Mouse (Mus musculus) lung, postnatal 0 days (tissue): ENCODE results near the gene Idh3a. TPM values are rescaled to one million over a fixed set of nuclear protein-coding genes. Genes with fewer than 3 reads are reported as not detected.

ENCODE experiments used
- ATAC-seq: fragments of 200-750 bp; cut with Nextera tagmentation; 2 replicates; pipeline ENCODE4 v1.8.0; 2017; ENCODE audit warnings: moderate library complexity
- DNase-seq: peaks from one replicate; pipeline ENCODE4 v3.0.0-alpha.2; 2016; ENCODE audit warnings: low spot score
- H3K27ac ChIP-seq: fragments of 300-500 bp; sonication (generic); 2 replicates; pipeline ENCODE4 v1.5.1; 2014; ENCODE audit warnings: antibody characterized with exemption, mild to moderate bottlenecking, low read length, mixed read lengths
- H3K27me3 ChIP-seq: fragments of 300-500 bp; sonication (generic); replicated peaks from 2 replicates; pipeline ENCODE4 v1.6.1; 2014; ENCODE audit warnings: low read length, mixed read lengths; ENCODE audit not compliant: insufficient read depth
- H3K36me3 ChIP-seq: fragments of 300-500 bp; sonication (generic); 2 replicates; pipeline ENCODE4 v1.6.1; 2014; ENCODE audit warnings: low read length, mixed read lengths; ENCODE audit not compliant: insufficient read depth
- H3K4me1 ChIP-seq: fragments of 300-500 bp; sonication (generic); 2 replicates; pipeline ENCODE4 v1.6.1; 2014; ENCODE audit warnings: antibody characterized with exemption, low read depth, low read length, mixed read lengths; ENCODE audit not compliant: insufficient read depth
- H3K4me2 ChIP-seq: fragments of 300-500 bp; sonication (generic); replicated peaks from 2 replicates; pipeline ENCODE4 v1.6.1; 2014; ENCODE audit warnings: low read depth, mild to moderate bottlenecking, low read length, moderate library complexity, mixed read lengths
- H3K4me3 ChIP-seq: fragments of 300-500 bp; sonication (generic); 2 replicates; pipeline ENCODE4 v1.5.1; 2014; ENCODE audit warnings: low read depth, low read length
- H3K9ac ChIP-seq: fragments of 300-500 bp; sonication (generic); replicated peaks from 2 replicates; pipeline ENCODE4 v1.6.1; 2014; ENCODE audit warnings: low read depth, mild to moderate bottlenecking
- H3K9me3 ChIP-seq: fragments of 300-500 bp; sonication (generic); 2 replicates; pipeline ENCODE4 v1.6.1; 2016; ENCODE audit warnings: low read length, mixed read lengths
- CTCF ChIP-seq: IDR thresholded peaks from 2 replicates; pipeline ENCODE4 v1.5.1; 2016; ENCODE audit warnings: antibody characterized with exemption, mild to moderate bottlenecking
- EP300 ChIP-seq: IDR thresholded peaks from 2 replicates; pipeline ENCODE4 v1.6.1; 2016; ENCODE audit warnings: antibody characterized with exemption, mild to moderate bottlenecking, control low read depth
- WGBS: fragments of 180-500 bp; shearing (Covaris S2); extraction: QIAGEN DNeasy Blood & Tissue Kit; methylation state at CpG from one replicate; pipeline ENCODE4 v1.1.7; 2014; 5-methylcytosine and 5-hydroxymethylcytosine counted together
- polyA plus RNA-seq: library from polyadenylated mRNA; unstranded; fragments of >200 nt; fragmentation: Nextera tagmentation; extraction: Ambion mirVana; gene quantifications from 2 replicates; pipeline ENCODE4 v1.2.1, GENCODE M21; 2015

Gene Idh3a
- polyA plus RNA-seq, 1 experiment from 2014 or later: 79.4 TPM

GRCm38 (mm10) chr9:54641548-54641947, 55.4 kb downstream of the Idh3a start:
- H3K36me3 ChIP-seq: no peaks in the 10 kb centered on the region
- DNase-seq: no peak
- 69% methylated on average over 3 of the region's 3 CpGs for WGBS
- no peak overlapping the region for H3K4me3 ChIP-seq
- TF ChIP-seq CTCF (no peak), EP300 (no peak)
- no peak for ATAC-seq
- no peaks in the 10 kb centered on the region for H3K27me3 ChIP-seq
- no peak overlapping the region for H3K27ac ChIP-seq
- H3K9ac ChIP-seq: no peak overlapping the region
- H3K4me1 ChIP-seq: no peaks in the 10 kb centered on the region
- H3K9me3 ChIP-seq: no peaks in the 10 kb centered on the region
- no peak overlapping the region for H3K4me2 ChIP-seq

GRCm38 (mm10) chr9:54642149-54642548, 56.0 kb downstream of the Idh3a start:
- TF ChIP-seq CTCF: no peak
- TF ChIP-seq EP300: no peak
- DNase-seq: no peak
- 58% methylated on average over 2 of the region's 2 CpGs for WGBS

GRCm38 (mm10) chr9:54642556-54642955, 56.4 kb downstream of the Idh3a start:
- Histone ChIP-seq H3K9ac (no peak overlapping the region), H3K4me2 (no peak overlapping the region), H3K4me3 (no peak overlapping the region), H3K9me3 (no peaks in the 10 kb centered on the region), H3K36me3 (no peaks in the 10 kb centered on the region), H3K27ac (no peak overlapping the region), H3K4me1 (no peaks in the 10 kb centered on the region), H3K27me3 (no peaks in the 10 kb centered on the region)
- WGBS: 47% methylated on average over 4 of the region's 4 CpGs
- DNase-seq: no peak
- ATAC-seq: no peak
- no peak for TF ChIP-seq CTCF
- no peak for TF ChIP-seq EP300

More at GRCm38 (mm10) chr9:54642149-54642548, 56.0 kb downstream of the Idh3a start:
- H3K4me2 ChIP-seq: no peak overlapping the region
- no peak overlapping the region for H3K4me3 ChIP-seq
- no peak overlapping the region for H3K27ac ChIP-seq
- H3K4me1 ChIP-seq: no peaks in the 10 kb centered on the region
- H3K27me3 ChIP-seq: no peaks in the 10 kb centered on the region
- no peak overlapping the region for H3K9ac ChIP-seq
- ATAC-seq: no peak
- no peaks in the 10 kb centered on the region for H3K36me3 ChIP-seq
- no peaks in the 10 kb centered on the region for H3K9me3 ChIP-seq

GRCm38 (mm10) chr9:54643179-54643578, 57.0 kb downstream of the Idh3a start:
- Histone ChIP-seq H3K4me2 (no peak overlapping the region), H3K4me1 (no peaks in the 10 kb centered on the region), H3K27me3 (no peaks in the 10 kb centered on the region), H3K9ac (no peak overlapping the region), H3K27ac (no peak overlapping the region), H3K4me3 (no peak overlapping the region), H3K9me3 (no peaks in the 10 kb centered on the region), H3K36me3 (no peaks in the 10 kb centered on the region)
- no peak for TF ChIP-seq EP300
- TF ChIP-seq CTCF: no peak
- no peak for DNase-seq
- WGBS: 73% methylated on average over 7 of the region's 7 CpGs
- ATAC-seq: no peak; the same call in 1 of the 2 replicates

- TF ChIP-seq EP300 (no peak), CTCF (no peak)
- DNase-seq: no peak
- no peaks in the 10 kb centered on the region for H3K36me3 ChIP-seq
- ATAC-seq: no peak
- H3K4me1 ChIP-seq: no peaks in the 10 kb centered on the region
- H3K4me2 ChIP-seq: no peak overlapping the region
- H3K27ac ChIP-seq: no peak overlapping the region
- no peak overlapping the region for H3K9ac ChIP-seq
- WGBS: 73% methylated on average over 6 of the region's 6 CpGs
- H3K4me3 ChIP-seq: no peak overlapping the region
- no peaks in the 10 kb centered on the region for H3K9me3 ChIP-seq
- no peaks in the 10 kb centered on the region for H3K27me3 ChIP-seq
These were observed 59.4 kb downstream of the Idh3a start for GRCm38 (mm10) chr9:54645530-54645929.

GRCm38 (mm10) chr9:54646252-54646651, 60.1 kb downstream of the Idh3a start:
- Histone ChIP-seq H3K27ac (no peak overlapping the region), H3K4me2 (no peak overlapping the region), H3K27me3 (no peaks in the 10 kb centered on the region), H3K4me1 (no peaks in the 10 kb centered on the region), H3K9me3 (no peaks in the 10 kb centered on the region), H3K9ac (no peak overlapping the region), H3K4me3 (no peak overlapping the region), H3K36me3 (no peaks in the 10 kb centered on the region)
- WGBS: 75% methylated on average over 9 of the region's 9 CpGs
- no peak for ATAC-seq
- DNase-seq: no peak
- TF ChIP-seq EP300 (no peak), CTCF (no peak)

GRCm38 (mm10) chr9:54647456-54647855, 61.3 kb downstream of the Idh3a start:
- H3K4me3 ChIP-seq: no peak overlapping the region
- no peak for ATAC-seq
- 36% methylated on average over 2 of the region's 2 CpGs for WGBS
- TF ChIP-seq CTCF (no peak), EP300 (no peak)
- no peaks in the 10 kb centered on the region for H3K4me1 ChIP-seq
- no peak overlapping the region for H3K27ac ChIP-seq
- H3K36me3 ChIP-seq: no peaks in the 10 kb centered on the region
- no peak for DNase-seq
- H3K4me2 ChIP-seq: no peak overlapping the region
- H3K9me3 ChIP-seq: no peaks in the 10 kb centered on the region
- no peak overlapping the region for H3K9ac ChIP-seq
- no peaks in the 10 kb centered on the region for H3K27me3 ChIP-seq
